Mouse (Mus musculus): Measurements from ENCODE around the gene Adora1.

Gene Adora1

GRCm38 (mm10) chr1:134236142-134236541, 911 bp upstream of the Adora1 start:
- peak; percentile 27 for DNase-seq

GRCm38 (mm10) chr1:134234455-134235390, 508 bp downstream of the Adora1 start:
- peak; percentile 82 for DNase-seq

- DNase-seq: peak; percentile 70
Measured at GRCm38 (mm10) chr1:134233681-134234454, 1.4 kb downstream of the Adora1 start.

- peak; percentile 83 for DNase-seq
Measured at GRCm38 (mm10) chr1:134232778-134233531, 2.3 kb downstream of the Adora1 start.

GRCm38 (mm10) chr1:134232326-134232725, 2.9 kb downstream of the Adora1 start:
- peak; percentile 53 for DNase-seq

GRCm38 (mm10) chr1:134231681-134232080, 3.5 kb downstream of the Adora1 start:
- DNase-seq: no peak

- peak; percentile 64 for DNase-seq
Measured at GRCm38 (mm10) chr1:134231270-134231669, 4.0 kb downstream of the Adora1 start.

- DNase-seq: peak; percentile 32
Measured at GRCm38 (mm10) chr1:134230638-134231228, 4.5 kb downstream of the Adora1 start.

GRCm38 (mm10) chr1:134229806-134230575, 5.2 kb downstream of the Adora1 start:
- no peak for DNase-seq

- DNase-seq: no peak
Measured at GRCm38 (mm10) chr1:134226739-134227138, 8.5 kb downstream of the Adora1 start.

GRCm38 (mm10) chr1:134225375-134225774, 9.9 kb downstream of the Adora1 start:
- DNase-seq: no peak

- DNase-seq: no peak
Measured at GRCm38 (mm10) chr1:134224649-134225227, 10.5 kb downstream of the Adora1 start.

- DNase-seq: no peak
Measured at GRCm38 (mm10) chr1:134222122-134223055, 12.8 kb downstream of the Adora1 start.

- DNase-seq: no peak
Measured at GRCm38 (mm10) chr1:134221172-134221571, 14.1 kb downstream of the Adora1 start.

GRCm38 (mm10) chr1:134219608-134220007, 15.6 kb downstream of the Adora1 start:
- DNase-seq: no peak

- no peak for DNase-seq
Measured at GRCm38 (mm10) chr1:134217942-134218341, 17.3 kb downstream of the Adora1 start.

- no peak for DNase-seq
Measured at GRCm38 (mm10) chr1:134217028-134217481, 18.2 kb downstream of the Adora1 start.

- DNase-seq: no peak
Measured at GRCm38 (mm10) chr1:134216629-134216971, 18.6 kb downstream of the Adora1 start.

- no peak for DNase-seq
Measured at GRCm38 (mm10) chr1:134215751-134216628, 19.2 kb downstream of the Adora1 start.
